In the genomic region with DNA sequence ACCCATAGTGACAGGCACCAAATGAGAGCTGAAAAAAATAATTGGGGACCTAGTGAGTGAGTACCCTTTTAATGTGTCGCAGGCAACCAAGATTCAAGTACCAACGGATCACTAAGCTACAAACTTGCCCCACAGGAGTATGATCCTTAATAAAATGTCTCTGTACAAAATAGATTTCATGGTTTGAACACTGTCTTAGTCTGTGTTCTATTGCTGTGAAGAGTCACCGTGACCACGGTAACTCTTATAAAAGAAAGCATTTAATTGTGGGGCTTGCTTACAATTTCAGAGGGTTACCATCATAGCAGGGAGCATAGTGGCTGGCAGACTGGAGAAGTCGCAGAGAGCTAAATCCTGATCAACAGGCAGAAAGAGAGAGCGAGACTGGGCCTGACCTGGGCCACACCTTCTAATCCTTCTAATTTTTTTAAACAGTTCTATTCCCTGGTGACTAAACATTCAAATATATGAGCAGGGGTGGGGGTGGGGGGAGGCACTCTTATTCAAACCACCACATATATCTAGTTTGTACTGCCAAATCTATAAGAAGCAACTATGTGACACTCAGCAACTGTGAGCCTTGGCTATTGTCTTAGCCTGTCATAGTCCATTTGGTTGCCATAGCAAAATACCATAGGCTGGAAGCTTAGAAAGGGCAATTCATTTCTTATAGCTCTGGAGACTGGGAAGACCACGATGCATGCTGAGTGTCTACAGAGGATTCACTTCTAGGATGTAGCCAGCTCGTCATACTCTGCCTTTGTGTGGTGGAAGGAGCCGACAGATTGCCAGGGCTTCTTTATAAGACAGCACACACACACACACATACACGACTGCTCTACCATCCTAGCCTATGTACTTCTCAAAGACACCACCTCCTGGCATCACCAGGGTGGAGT, we compare ENCODE assay signal across 23 mouse cellular contexts. TPM values are rescaled to one million over a fixed set of nuclear protein-coding genes. Genes with fewer than 3 reads are reported as not detected.
DNase-seq lines count a peak whose midpoint lies in the region; ATAC-seq lines count a peak whose summit lies in the region.
"Had no signal": no experiment of that assay in that cellular context is flagged by ENCODE, and none has a peak within 500 bp of the region (broad histone marks: within the 10 kb centered on the region; RNA-seq: fewer than 3 reads in every experiment).

No protein-coding gene starts in this region.

- no peaks in the 10 kb centered on the region for H3K27me3 ChIP-seq in forebrain, embryonic 13.5 days
- H3K27me3 ChIP-seq in forebrain, embryonic 14.5 days (replicated peaks; ENCODE audit: control insufficient read depth, insufficient read depth, low read length) = no peaks in the 10 kb centered on the region
- no peaks in the 10 kb centered on the region for H3K27me3 ChIP-seq in midbrain, embryonic 11.5 days (ENCODE audit: control insufficient read depth, insufficient read depth, low read length)
- H3K27me3 ChIP-seq in midbrain, embryonic 10.5 days (ENCODE audit: low read depth, poor library complexity, severe bottlenecking) = no peaks in the 10 kb centered on the region
- H3K27me3 ChIP-seq in hindbrain, embryonic 13.5 days = no peaks in the 10 kb centered on the region
- no peaks in the 10 kb centered on the region for H3K27me3 ChIP-seq in midbrain, embryonic 15.5 days (replicated peaks)
- H3K27me3 ChIP-seq: limb, embryonic 15.5 days; liver, embryonic 15.5 days had no signal

- H3K27ac ChIP-seq in forebrain, embryonic 13.5 days = no peak overlapping the region
- H3K27ac ChIP-seq in forebrain, embryonic 14.5 days (ENCODE audit: low read depth, low read length) = no peak overlapping the region
- H3K27ac ChIP-seq in midbrain, embryonic 11.5 days (ENCODE audit: low read depth, low read length) = no peak overlapping the region
- no peak overlapping the region for H3K27ac ChIP-seq in midbrain, embryonic 10.5 days (replicated peaks)
- H3K27ac ChIP-seq in hindbrain, embryonic 13.5 days = no peak overlapping the region
- H3K27ac ChIP-seq in midbrain, embryonic 15.5 days = no peak overlapping the region
- H3K27ac ChIP-seq: embryonic facial prominence, embryonic 12.5 days; limb, embryonic 15.5 days; liver, embryonic 15.5 days had no signal

- no peaks in the 10 kb centered on the region for H3K9me3 ChIP-seq in forebrain, embryonic 13.5 days (replicated peaks)
- no peaks in the 10 kb centered on the region for H3K9me3 ChIP-seq in forebrain, embryonic 14.5 days (replicated peaks; ENCODE audit: control insufficient read depth, low read length)
- no peaks in the 10 kb centered on the region for H3K9me3 ChIP-seq in midbrain, embryonic 11.5 days (ENCODE audit: control insufficient read depth, low read length)
- no peaks in the 10 kb centered on the region for H3K9me3 ChIP-seq in midbrain, embryonic 10.5 days (replicated peaks)
- no peaks in the 10 kb centered on the region for H3K9me3 ChIP-seq in hindbrain, embryonic 13.5 days
- no peaks in the 10 kb centered on the region for H3K9me3 ChIP-seq in midbrain, embryonic 15.5 days
- H3K9me3 ChIP-seq: embryonic facial prominence, embryonic 12.5 days; limb, embryonic 15.5 days; liver, embryonic 15.5 days had no signal

- DNase-seq in forebrain, embryonic 14.5 days (ENCODE audit: low spot score) = no peak
- peak; percentile 83 for DNase-seq in midbrain, embryonic 11.5 days (ENCODE audit: low spot score, missing footprints)
- DNase-seq in midbrain, embryonic 10.5 days (ENCODE audit: low spot score) = no peak
- DNase-seq in heart, adult 9 months (ENCODE audit: low spot score in 2 of 2) = no peak
- no peak for DNase-seq in right cerebral cortex, postnatal 25 days
- DNase-seq: adrenal gland, postnatal 25 days; cerebellum, adult 2 months; cerebellum, postnatal 36 days; gastrocnemius, postnatal 25 days; kidney, postnatal 10 days; right cerebral cortex, adult 18-20 months; thymus, postnatal 25 days had no signal

- H3K4me3 ChIP-seq in forebrain, embryonic 13.5 days = no peak overlapping the region
- H3K4me3 ChIP-seq in forebrain, embryonic 14.5 days (ENCODE audit: low read depth, low read length) = no peak overlapping the region
- H3K4me3 ChIP-seq in midbrain, embryonic 11.5 days (ENCODE audit: low read depth, low read length) = no peak overlapping the region
- no peak overlapping the region for H3K4me3 ChIP-seq in midbrain, embryonic 10.5 days
- no peak overlapping the region for H3K4me3 ChIP-seq in hindbrain, embryonic 13.5 days
- H3K4me3 ChIP-seq in midbrain, embryonic 15.5 days = no peak overlapping the region
- H3K4me3 ChIP-seq: embryonic facial prominence, embryonic 12.5 days; erythroblast, embryonic 14.5 days; limb, embryonic 15.5 days; liver, embryonic 15.5 days had no signal

- no peak overlapping the region for H3K9ac ChIP-seq in forebrain, embryonic 13.5 days
- no peak overlapping the region for H3K9ac ChIP-seq in forebrain, embryonic 14.5 days (ENCODE audit: low read length)
- no peak overlapping the region for H3K9ac ChIP-seq in midbrain, embryonic 11.5 days (ENCODE audit: low read length)
- H3K9ac ChIP-seq in hindbrain, embryonic 13.5 days = no peak overlapping the region
- H3K9ac ChIP-seq in midbrain, embryonic 15.5 days = no peak overlapping the region
- H3K9ac ChIP-seq: embryonic facial prominence, embryonic 12.5 days; limb, embryonic 15.5 days; liver, embryonic 15.5 days had no signal

- 62% methylated on average over 10 of the region's 10 CpGs for WGBS in forebrain, embryonic 13.5 days
- WGBS in forebrain, embryonic 14.5 days = 72% methylated on average over 10 of the region's 10 CpGs
- whole genome bisulfite sequencing in midbrain, embryonic 11.5 days = 48% methylated on average over 10 of the region's 10 CpGs
- WGBS in midbrain, embryonic 10.5 days = 62% methylated on average over 10 of the region's 10 CpGs
- 28% methylated on average over 10 of the region's 10 CpGs for WGBS in hindbrain, embryonic 13.5 days
- 30% methylated on average over 10 of the region's 10 CpGs for WGBS in midbrain, embryonic 15.5 days

- peak; percentile 41; the same call in 1 of the 2 replicates for ATAC-seq in forebrain, embryonic 13.5 days
- ATAC-seq in forebrain, embryonic 14.5 days = no peak; the same call in 1 of the 2 replicates
- 0 out of 2 replicates have a peak, but pooled peaks have one; percentile 48 for ATAC-seq in midbrain, embryonic 11.5 days (ENCODE audit: low FRiP score)
- peak; percentile 46; the same call in 1 of the 2 replicates for ATAC-seq in hindbrain, embryonic 13.5 days (ENCODE audit: low FRiP score)
- peak; percentile 56; the same call in 1 of the 2 replicates for ATAC-seq in midbrain, embryonic 15.5 days (replicated peaks)
- ATAC-seq: activated CD4-positive, CD25-positive, alpha-beta regulatory T cell, adult 4 months; intestine, postnatal 0 days; lung, postnatal 0 days had no signal

- no peak overlapping the region for H3K4me2 ChIP-seq in forebrain, embryonic 13.5 days
- no peak overlapping the region for H3K4me2 ChIP-seq in forebrain, embryonic 14.5 days (ENCODE audit: low read length)
- no peak overlapping the region for H3K4me2 ChIP-seq in midbrain, embryonic 11.5 days
- H3K4me2 ChIP-seq in hindbrain, embryonic 13.5 days = no peak overlapping the region
- H3K4me2 ChIP-seq in midbrain, embryonic 15.5 days = no peak overlapping the region
- H3K4me2 ChIP-seq: embryonic facial prominence, embryonic 12.5 days; limb, embryonic 15.5 days; liver, embryonic 15.5 days had no signal

- H3K36me3 ChIP-seq in forebrain, embryonic 13.5 days (ENCODE audit: poor library complexity, severe bottlenecking) = no peaks in the 10 kb centered on the region
- H3K36me3 ChIP-seq in forebrain, embryonic 14.5 days (ENCODE audit: control insufficient read depth, insufficient read depth, low read length) = no peaks in the 10 kb centered on the region
- H3K36me3 ChIP-seq in midbrain, embryonic 11.5 days (ENCODE audit: control insufficient read depth, insufficient read depth, low read length) = no peaks in the 10 kb centered on the region
- no peaks in the 10 kb centered on the region for H3K36me3 ChIP-seq in midbrain, embryonic 10.5 days
- H3K36me3 ChIP-seq in hindbrain, embryonic 13.5 days = no peaks in the 10 kb centered on the region
- no peaks in the 10 kb centered on the region for H3K36me3 ChIP-seq in midbrain, embryonic 15.5 days (replicated peaks)
- H3K36me3 ChIP-seq: embryonic facial prominence, embryonic 12.5 days; G1E; limb, embryonic 15.5 days; liver, embryonic 15.5 days had no signal

- H3K4me1 ChIP-seq in forebrain, embryonic 13.5 days = peaks cover 7% of the 10 kb centered on the region; the same call in 1 of the 2 replicates
- 0 out of 2 replicates have a peak, but pooled peaks cover 3% of the 10 kb centered on the region for H3K4me1 ChIP-seq in forebrain, embryonic 14.5 days (ENCODE audit: control insufficient read depth, insufficient read depth, low read length)
- H3K4me1 ChIP-seq in midbrain, embryonic 11.5 days (ENCODE audit: control insufficient read depth, insufficient read depth, low read length) = 0 out of 2 replicates have a peak, but pooled peaks cover 2% of the 10 kb centered on the region
- H3K4me1 ChIP-seq in midbrain, embryonic 10.5 days = peaks cover 17% of the 10 kb centered on the region
- H3K4me1 ChIP-seq in hindbrain, embryonic 13.5 days (replicated peaks) = peaks cover 12% of the 10 kb centered on the region
- peaks cover 6% of the 10 kb centered on the region; the same call in 1 of the 2 replicates for H3K4me1 ChIP-seq in midbrain, embryonic 15.5 days
- H3K4me1 ChIP-seq: embryonic facial prominence, embryonic 12.5 days; limb, embryonic 15.5 days; liver, embryonic 15.5 days had no signal

RNA-seq across cellular contexts. Expression of a gene that starts 52.8 kb away (rescaled TPM):
- 5.8 and 6.3 TPM in 2 replicates for polyA plus RNA-seq in forebrain, embryonic 13.5 days (2015; fragmentation: Nextera tagmentation; extraction: Ambion mirVana)
- polyA plus RNA-seq in forebrain, embryonic 14.5 days (2014; fragmentation: Nextera tagmentation; extraction: Ambion mirVana) = 6.7 and 13.9 TPM in 2 replicates
- 1.5 and 1.7 TPM in 2 replicates for polyA plus RNA-seq in midbrain, embryonic 11.5 days (2014; fragmentation: Nextera tagmentation; extraction: Ambion mirVana)
- 1.3 and 1.5 TPM in 2 replicates for polyA plus RNA-seq in midbrain, embryonic 10.5 days (2016; fragmentation: Nextera tagmentation; extraction: Ambion mirVana)
- polyA plus RNA-seq in hindbrain, embryonic 13.5 days (2015; fragmentation: Nextera tagmentation; extraction: Ambion mirVana) = 7.8 and 9.2 TPM in 2 replicates
- 18.2 and 19.3 TPM in 2 replicates for polyA plus RNA-seq in midbrain, embryonic 15.5 days (2015; fragmentation: Nextera tagmentation; extraction: Ambion mirVana)
- polyA plus RNA-seq: erythroblast, embryonic 14.5 days; G1E had no signal
